Mouse (Mus musculus): ENCODE data around the gene Zbed5. TPM values are rescaled to one million over a fixed set of nuclear protein-coding genes. Genes with fewer than 3 reads are reported as not detected.
A peak's percentile ranks its signal among the peaks of the same experiment; 100 is the strongest.
"Not testable (repeated sequence)": the region's sequence is repeated elsewhere in the genome, so short reads cannot be mapped to it uniquely, and the experiment has no call there.

The Zbed5 gene
- polyA plus RNA-seq, 1 experiment from 2014 or later, result 2.1 TPM

DNA sequence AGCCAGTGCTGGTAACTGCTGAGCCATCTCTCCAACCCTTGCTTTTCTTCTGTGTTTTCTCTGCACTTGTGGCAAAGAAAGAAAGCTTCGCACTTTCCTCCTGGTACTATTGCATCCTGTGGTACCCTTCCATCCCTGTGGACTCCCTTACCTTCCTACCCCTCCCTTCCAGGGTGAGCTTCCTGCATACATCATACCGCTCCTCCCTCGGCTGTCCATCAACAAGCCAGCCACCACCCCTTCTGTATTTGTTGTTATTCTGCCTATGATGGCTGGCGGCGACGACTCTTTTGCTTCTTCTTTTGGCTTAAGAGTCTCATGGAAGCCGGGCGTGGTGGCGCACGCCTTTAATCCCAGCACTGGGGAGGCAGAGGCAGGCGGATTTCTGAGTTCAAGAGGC, 20.4 kb upstream of the Zbed5 start:
- Histone ChIP-seq H3K9ac (no peak overlapping the region), H3K36me3 (peaks cover under 1% of the 10 kb centered on the region; the same call in 1 of the 2 replicates), H3K9me3 (replicated peaks) (no peaks in the 10 kb centered on the region), H3K4me1 (replicated peaks) (peaks cover 12% of the 10 kb centered on the region), H3K27me3 (no peaks in the 10 kb centered on the region), H3K4me3 (no peak overlapping the region), H3K27ac (no peak overlapping the region), H3K4me2 (no peak overlapping the region)
- no peak for ATAC-seq (replicated peaks; ENCODE audit: insufficient number of reproducible peaks, insufficient read depth, low FRiP score, low read depth)
- 73% methylated on average over 11 of the region's 11 CpGs for WGBS

DNA sequence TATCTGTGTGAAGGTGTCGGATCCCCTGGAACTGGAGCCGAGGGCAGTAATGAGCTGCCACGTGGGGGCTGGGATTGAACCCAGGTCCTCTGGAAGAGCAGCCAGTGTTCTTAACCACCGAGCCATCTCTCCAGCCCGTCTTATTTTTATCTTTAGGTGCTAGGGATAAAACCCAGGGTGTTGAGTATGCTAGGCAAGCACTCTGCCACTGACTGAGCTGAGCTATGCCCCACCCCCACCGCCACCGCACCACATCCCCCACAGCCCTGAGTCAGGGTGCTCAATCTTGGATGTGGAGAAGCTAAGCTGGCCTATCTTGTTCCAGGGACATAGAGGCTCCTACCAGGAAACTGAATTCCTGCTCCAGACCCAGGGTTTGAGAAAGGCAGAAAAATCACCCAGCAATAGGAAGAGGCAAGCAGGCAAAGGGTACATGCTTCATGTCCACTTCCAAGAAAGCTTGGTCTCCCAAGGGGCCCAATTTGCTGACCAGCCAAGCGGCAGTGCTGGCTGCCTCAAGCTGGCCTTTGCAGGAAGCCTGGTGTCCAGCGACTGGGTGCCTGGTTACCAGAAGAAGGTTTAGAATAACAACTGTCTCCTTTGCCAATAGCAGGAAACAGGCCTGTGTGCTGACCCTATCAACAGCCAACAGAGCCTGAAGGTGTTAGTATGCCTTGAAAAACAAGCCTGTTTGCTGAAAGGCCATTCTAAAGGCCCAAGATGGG, 17.6 kb upstream of the Zbed5 start:
- WGBS, result 57% methylated on average over 9 of the region's 9 CpGs
- no peak overlapping the region for H3K4me3 ChIP-seq

DNA sequence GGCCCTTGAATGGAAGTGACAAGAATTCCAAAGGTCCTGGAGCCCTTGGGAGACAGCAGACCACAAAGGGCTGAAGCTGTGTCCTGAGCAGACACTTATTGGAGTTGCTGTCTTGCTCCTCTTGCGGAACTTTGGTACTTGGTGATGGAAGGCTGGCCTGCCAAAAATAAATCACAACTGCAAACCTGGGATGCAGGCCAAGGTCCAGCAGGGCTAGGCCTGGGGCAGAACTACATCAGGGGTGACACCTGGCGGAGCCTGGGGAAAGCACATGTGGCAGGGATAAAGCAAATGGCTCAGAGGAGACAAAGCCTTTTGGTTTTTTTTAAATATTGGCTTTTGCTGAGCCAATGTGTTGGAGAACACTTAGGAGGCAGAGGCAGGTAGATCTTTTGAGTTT, 16.6 kb upstream of the Zbed5 start:
- H3K4me2 ChIP-seq, result 0 out of 2 replicates have a peak overlapping the region, but pooled peaks have one; percentile 21
- no peaks in the 10 kb centered on the region for H3K27me3 ChIP-seq
- 28% methylated on average over 2 of the region's 2 CpGs for WGBS
- no peaks in the 10 kb centered on the region for H3K9me3 ChIP-seq (replicated peaks)
- H3K27ac ChIP-seq, result peak overlapping the region; percentile 69
- peaks cover 12% of the 10 kb centered on the region for H3K4me1 ChIP-seq (replicated peaks)
- H3K9ac ChIP-seq, result no peak overlapping the region
- H3K36me3 ChIP-seq, result peaks cover 31% of the 10 kb centered on the region
- ATAC-seq (replicated peaks; ENCODE audit: insufficient number of reproducible peaks, insufficient read depth, low FRiP score, low read depth), result peak; percentile 82
- no peak overlapping the region for H3K4me3 ChIP-seq

More for the DNA sequence above, 17.6 kb upstream of the Zbed5 start:
- Histone ChIP-seq H3K9me3 (replicated peaks) (no peaks in the 10 kb centered on the region), H3K4me2 (no peak overlapping the region), H3K9ac (no peak overlapping the region), H3K4me1 (replicated peaks) (peaks cover 12% of the 10 kb centered on the region), H3K36me3 (peaks cover 25% of the 10 kb centered on the region), H3K27me3 (no peaks in the 10 kb centered on the region), H3K27ac (peak overlapping the region; percentile 38)
- no peak for ATAC-seq (replicated peaks; ENCODE audit: insufficient number of reproducible peaks, insufficient read depth, low FRiP score, low read depth)

- Histone ChIP-seq H3K9ac (no peak overlapping the region), H3K9me3 (replicated peaks) (no peaks in the 10 kb centered on the region), H3K36me3 (peaks cover 39% of the 10 kb centered on the region), H3K4me2 (no peak overlapping the region), H3K27ac (no peak overlapping the region), H3K27me3 (no peaks in the 10 kb centered on the region), H3K4me3 (no peak overlapping the region), H3K4me1 (replicated peaks) (peaks cover 18% of the 10 kb centered on the region)
- WGBS, result 67% methylated on average over 3 of the region's 3 CpGs
- no peak for ATAC-seq (replicated peaks; ENCODE audit: insufficient number of reproducible peaks, insufficient read depth, low FRiP score, low read depth)
Measured at GRCm38 (mm10) chr5:129879888-129880287, 15.6 kb upstream of the Zbed5 start.

DNA sequence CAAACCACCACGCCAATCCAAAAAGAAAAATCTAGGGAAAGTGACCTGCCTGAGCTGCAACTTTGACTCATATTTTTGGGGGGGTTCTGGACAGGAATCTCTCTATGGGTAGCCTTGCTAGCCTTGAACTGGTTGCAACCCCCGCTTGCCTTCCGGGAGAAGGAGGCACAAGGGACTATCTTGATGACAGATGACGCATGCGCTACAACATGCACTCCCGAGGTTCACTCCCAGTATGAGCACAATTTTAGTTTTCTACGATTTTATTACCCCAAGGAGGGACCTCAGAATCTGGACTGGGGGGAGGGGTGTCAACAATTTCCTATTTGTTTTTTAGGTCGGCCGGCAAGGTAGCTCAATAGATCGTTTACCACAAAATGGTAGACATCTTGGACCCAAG, 9.3 kb upstream of the Zbed5 start:
- Histone ChIP-seq H3K4me2 (peak overlapping the region; percentile 69), H3K9me3 (replicated peaks) (no peaks in the 10 kb centered on the region)

DNA sequence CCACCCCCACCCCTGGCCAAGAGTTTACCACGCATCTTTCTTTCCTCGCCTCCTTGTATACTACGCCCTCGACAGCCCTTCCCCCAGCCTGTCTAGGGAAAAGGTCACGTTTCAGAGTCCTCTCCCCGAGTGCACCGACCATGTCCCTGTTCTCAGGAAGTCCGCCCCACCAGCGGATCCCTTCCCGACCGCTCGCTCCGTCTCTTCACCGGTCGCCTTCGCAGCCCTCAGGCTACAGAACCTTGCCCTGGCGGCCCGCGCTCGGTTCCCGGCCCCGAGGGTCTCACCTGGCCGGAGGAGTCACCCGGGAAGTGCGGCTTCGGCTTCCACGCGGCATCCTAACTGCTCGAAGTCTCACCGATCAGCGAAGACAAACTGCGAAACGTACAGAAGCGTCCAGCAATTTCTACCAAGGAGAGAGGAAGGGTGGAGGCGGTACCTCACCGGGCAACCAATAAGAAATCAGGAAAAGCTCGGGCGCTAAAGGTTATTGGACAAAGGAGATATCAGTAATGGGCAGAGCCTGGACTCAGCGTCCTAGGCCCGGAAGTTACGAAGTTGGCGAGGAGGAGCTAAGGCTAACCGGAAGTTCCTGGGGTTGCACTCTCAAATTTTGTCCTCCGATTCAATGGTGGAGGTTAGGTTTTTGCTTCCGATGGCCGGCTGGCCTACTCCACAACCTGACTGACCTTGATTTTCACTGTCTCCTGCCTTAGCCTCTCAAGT, 8.4 kb upstream of the Zbed5 start, which contains the start of gene Chchd2:
Gene Chchd2, minus strand, starts transcription at position 560 of the 726 bp plus-strand sequence.
- Histone ChIP-seq H3K27me3 (no peaks in the 10 kb centered on the region), H3K27ac (peak within 1 kb of the TSS; percentile 96), H3K9me3 (replicated peaks) (no peaks in the 10 kb centered on the region), H3K36me3 (peaks cover 19% of the 10 kb centered on the region), H3K4me2 (peak within 1 kb of the TSS; percentile 69), H3K9ac (peak within 1 kb of the TSS; percentile 85), H3K4me1 (replicated peaks) (peaks cover 19% of the 10 kb centered on the region), H3K4me3 (peak within 1 kb of the TSS; percentile 78)
- ATAC-seq (replicated peaks; ENCODE audit: insufficient number of reproducible peaks, insufficient read depth, low FRiP score, low read depth), result peak; percentile 100
- WGBS, result under 1% methylated on average over 46 of the region's 46 CpGs

More for the DNA sequence above, 9.3 kb upstream of the Zbed5 start:
- Histone ChIP-seq H3K36me3 (peaks cover 27% of the 10 kb centered on the region), H3K27ac (peak overlapping the region; percentile 96; the same call in 1 of the 2 replicates), H3K4me1 (replicated peaks) (peaks cover 19% of the 10 kb centered on the region), H3K27me3 (no peaks in the 10 kb centered on the region), H3K9ac (peak overlapping the region; percentile 85), H3K4me3 (peak overlapping the region; percentile 78)
- WGBS, result 22% methylated on average over 10 of the region's 10 CpGs
- no peak for ATAC-seq (replicated peaks; ENCODE audit: insufficient number of reproducible peaks, insufficient read depth, low FRiP score, low read depth)

DNA sequence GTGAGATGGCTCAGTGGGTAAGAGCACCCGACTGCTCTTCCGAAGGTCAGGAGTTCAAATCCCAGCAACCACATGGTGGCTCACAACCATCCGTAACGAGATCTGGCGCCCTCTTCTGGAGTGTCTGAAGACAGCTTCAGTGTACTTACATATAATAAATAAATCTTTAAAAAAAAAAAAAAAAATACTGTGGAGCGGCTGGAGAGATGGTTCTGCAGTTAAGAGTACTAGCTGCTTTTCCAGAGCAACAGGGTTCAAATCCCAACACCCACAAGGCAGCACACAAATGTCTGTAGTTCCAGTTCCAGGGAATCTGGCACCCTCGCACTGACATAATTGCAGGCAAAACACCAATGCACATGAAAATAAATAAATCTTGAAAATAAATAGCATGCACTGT, 5.1 kb upstream of the Zbed5 start:
- not testable (repeated sequence) for H3K9me3 ChIP-seq (replicated peaks); H3K36me3 ChIP-seq; H3K27ac ChIP-seq; ATAC-seq (replicated peaks; ENCODE audit: insufficient number of reproducible peaks, insufficient read depth, low FRiP score, low read depth); H3K27me3 ChIP-seq; H3K9ac ChIP-seq; H3K4me2 ChIP-seq; H3K4me3 ChIP-seq
- WGBS, result 82% methylated on average over 7 of the region's 7 CpGs
- H3K4me1 ChIP-seq (replicated peaks), result peaks cover 13% of the 10 kb centered on the region

GRCm38 (mm10) chr5:129898449-129898848, 2.9 kb downstream of the Zbed5 start, which contains the start of gene Phkg1:
Gene Phkg1, minus strand, starts transcription at chr5:129898549.
- H3K4me3 ChIP-seq, result no peak within 1 kb of the TSS
- no peaks in the 10 kb centered on the region for H3K9me3 ChIP-seq (replicated peaks)
- H3K4me2 ChIP-seq, result no peak within 1 kb of the TSS
- H3K27me3 ChIP-seq, result no peaks in the 10 kb centered on the region
- no peak within 1 kb of the TSS for H3K9ac ChIP-seq
- WGBS, result 89% methylated on average over 1 of the region's 1 CpGs
- no peak for ATAC-seq (replicated peaks; ENCODE audit: insufficient number of reproducible peaks, insufficient read depth, low FRiP score, low read depth)
- no peaks in the 10 kb centered on the region for H3K36me3 ChIP-seq
- H3K27ac ChIP-seq, result no peak within 1 kb of the TSS
- peaks cover 11% of the 10 kb centered on the region for H3K4me1 ChIP-seq (replicated peaks)

GRCm38 (mm10) chr5:129907775-129908174, 12.3 kb downstream of the Zbed5 start:
- peak overlapping the region; percentile 72 for H3K4me3 ChIP-seq
- H3K4me2 ChIP-seq, result peak overlapping the region; percentile 83
- 37% methylated on average over 4 of the region's 4 CpGs for WGBS
- no peaks in the 10 kb centered on the region; the same call in 1 of the 2 replicates for H3K4me1 ChIP-seq (replicated peaks)
- no peak overlapping the region for H3K27ac ChIP-seq
- no peaks in the 10 kb centered on the region for H3K9me3 ChIP-seq (replicated peaks)
- ATAC-seq (replicated peaks; ENCODE audit: insufficient number of reproducible peaks, insufficient read depth, low FRiP score, low read depth), result no peak
- no peaks in the 10 kb centered on the region for H3K27me3 ChIP-seq
- H3K9ac ChIP-seq, result peak overlapping the region; percentile 80; the same call in 1 of the 2 replicates
- no peaks in the 10 kb centered on the region for H3K36me3 ChIP-seq

- peak; percentile 97 for ATAC-seq (replicated peaks; ENCODE audit: insufficient number of reproducible peaks, insufficient read depth, low FRiP score, low read depth)
- H3K9ac ChIP-seq, result peak within 1 kb of the TSS; percentile 80
- H3K9me3 ChIP-seq (replicated peaks), result no peaks in the 10 kb centered on the region
- under 1% methylated on average over 63 of the region's 63 CpGs for WGBS
- H3K4me1 ChIP-seq (replicated peaks), result no peaks in the 10 kb centered on the region; the same call in 1 of the 2 replicates
- H3K27me3 ChIP-seq, result no peaks in the 10 kb centered on the region
- peak within 1 kb of the TSS; percentile 93 for H3K27ac ChIP-seq
- H3K36me3 ChIP-seq, result no peaks in the 10 kb centered on the region
- peak within 1 kb of the TSS; percentile 72 for H3K4me3 ChIP-seq
- peak within 1 kb of the TSS; percentile 83 for H3K4me2 ChIP-seq
Measured at GRCm38 (mm10) chr5:129908242-129908965, 12.9 kb downstream of the Zbed5 start, which contains the start of gene Nupr1l. Gene Nupr1l, plus strand, starts transcription at chr5:129908540.

DNA sequence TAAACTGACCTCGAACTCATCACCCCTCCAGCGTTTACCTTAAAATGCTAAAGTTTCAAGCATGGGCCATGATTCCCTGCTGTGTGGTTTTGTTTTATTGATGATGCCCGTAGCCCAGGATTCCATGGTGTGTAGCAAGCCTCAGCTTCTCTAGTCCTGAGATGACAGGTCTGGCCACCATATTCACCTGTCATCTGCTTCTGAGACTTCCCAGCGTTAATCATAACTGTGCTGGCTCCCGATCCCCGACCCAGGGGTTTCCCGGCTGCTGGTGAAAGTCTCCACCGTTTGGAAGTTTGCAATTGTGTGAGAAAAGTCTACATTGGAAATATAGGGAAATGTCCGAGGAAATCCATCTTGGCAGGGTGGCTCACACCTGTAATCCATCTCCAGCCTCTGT, 13.6 kb downstream of the Zbed5 start:
- Histone ChIP-seq H3K36me3 (no peaks in the 10 kb centered on the region), H3K4me3 (peak overlapping the region; percentile 72), H3K27ac (no peak overlapping the region; the same call in 1 of the 2 replicates), H3K9ac (peak overlapping the region; percentile 80; the same call in 1 of the 2 replicates), H3K27me3 (no peaks in the 10 kb centered on the region), H3K4me2 (peak overlapping the region; percentile 83), H3K4me1 (replicated peaks) (no peaks in the 10 kb centered on the region; the same call in 1 of the 2 replicates), H3K9me3 (replicated peaks) (no peaks in the 10 kb centered on the region)
- no peak for ATAC-seq (replicated peaks; ENCODE audit: insufficient number of reproducible peaks, insufficient read depth, low FRiP score, low read depth)
- 70% methylated on average over 9 of the region's 9 CpGs for WGBS
